Mouse (Mus musculus) heart, postnatal 0 days (tissue): ENCODE data around the gene Rnf181.

Experiments
- CTCF ChIP-seq: IDR thresholded peaks from 2 replicates; pipeline ENCODE4 v1.5.1; 2016; ENCODE audit warnings: antibody characterized with exemption, control low read depth, low read depth
- EP300 ChIP-seq: IDR thresholded peaks from 2 replicates; pipeline ENCODE4 v1.6.1; 2016; ENCODE audit warnings: antibody characterized with exemption, low read depth

- TF ChIP-seq CTCF, result no peak
- TF ChIP-seq EP300, result no peak
Observed at GRCm38 (mm10) chr6:72410003-72410402, 43.2 kb upstream of the Rnf181 start.
